Mouse (Mus musculus) erythroblast, embryonic 14.5 days (primary cell): ENCODE results near the gene Hoxb4. TPM values are rescaled to one million over a fixed set of nuclear protein-coding genes. Genes with fewer than 3 reads are reported as not detected.

Experiments
- H3K27me3 ChIP-seq: 2 replicates; pipeline ENCODE4 v1.6.1; 2012; ENCODE audit warnings: inconsistent platforms; ENCODE audit not compliant: control insufficient read depth
- H3K36me3 ChIP-seq: 2 replicates; pipeline ENCODE4 v1.6.1; 2012; ENCODE audit warnings: mild to moderate bottlenecking, inconsistent platforms; ENCODE audit not compliant: control insufficient read depth
- H3K4me1 ChIP-seq: 2 replicates; pipeline ENCODE4 v1.6.1; 2012; ENCODE audit warnings: inconsistent platforms; ENCODE audit not compliant: control insufficient read depth
- H3K4me3 ChIP-seq: replicated peaks from 2 replicates; pipeline ENCODE3; 2012; ENCODE audit warnings: moderate library complexity, mild to moderate bottlenecking, inconsistent platforms
- H3K9me3 ChIP-seq: 2 replicates; pipeline ENCODE4 v1.6.1; 2012; ENCODE audit warnings: low read length, inconsistent platforms, mixed read lengths; ENCODE audit not compliant: control insufficient read depth
- GATA1 ChIP-seq: IDR thresholded peaks from 2 replicates; pipeline ENCODE4 v1.6.1; 2012; ENCODE audit warnings: low read length, inconsistent platforms, mixed read lengths
- TAL1 ChIP-seq: IDR thresholded peaks from 3 replicates; pipeline ENCODE4 v1.6.1; 2012; ENCODE audit warnings: low read length, inconsistent platforms, mixed read lengths
- polyA plus RNA-seq: library from polyadenylated mRNA; stranded (reverse); fragments of >175 nt; gene quantifications from 2 replicates; pipeline ENCODE4 v1.2.3, GENCODE M21; 2012

Gene Hoxb4
- polyA plus RNA-seq, 1 experiment: not detected

DNA sequence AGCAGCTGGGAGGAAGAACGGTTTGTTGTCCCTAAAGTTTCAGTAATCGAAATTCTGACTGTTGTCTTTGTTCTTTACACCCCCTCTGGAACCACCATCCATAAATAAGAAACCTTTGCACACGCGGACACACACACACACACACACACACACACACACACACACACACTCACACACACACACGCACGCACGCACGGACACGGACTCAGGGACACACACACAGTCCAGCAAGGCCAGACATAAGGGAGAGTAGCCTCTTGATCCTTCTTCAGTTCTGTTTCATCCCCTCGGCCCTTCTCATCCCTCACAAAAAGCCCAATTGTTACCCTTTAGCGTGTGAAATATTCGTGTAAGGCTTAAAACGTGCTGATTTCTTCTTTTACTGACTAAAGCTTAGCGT, 39.7 kb upstream of the Hoxb4 start:
- Histone ChIP-seq H3K9me3 (peaks cover 2% of the 10 kb centered on the region; the same call in 1 of the 2 replicates), H3K4me3 (no peak overlapping the region)
- TF ChIP-seq GATA1 (no peak), TAL1 (no peak)

DNA sequence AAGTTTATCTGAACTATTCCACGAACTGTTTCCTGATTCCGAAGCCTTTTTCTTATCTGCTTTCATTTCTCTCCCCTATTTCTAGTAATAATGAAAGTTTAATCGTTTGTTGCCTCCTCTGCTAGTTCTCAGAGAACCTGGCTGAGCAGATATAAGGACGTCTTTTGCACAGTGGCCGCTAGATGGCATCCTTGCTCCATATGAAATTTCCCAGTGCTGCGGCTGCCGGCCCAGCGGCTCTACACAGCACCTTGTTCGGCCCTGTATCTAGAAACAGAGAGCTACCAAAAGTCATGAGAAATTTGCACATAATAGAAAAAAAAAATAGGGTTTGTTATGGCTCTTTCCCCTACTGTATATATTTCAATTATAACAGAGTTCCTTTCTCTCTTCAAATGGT, 39.3 kb upstream of the Hoxb4 start:
- Histone ChIP-seq H3K4me3 (no peak overlapping the region), H3K27me3 (peaks cover 100% of the 10 kb centered on the region), H3K4me1 (no peaks in the 10 kb centered on the region), H3K36me3 (no peaks in the 10 kb centered on the region), H3K9me3 (peaks cover 2% of the 10 kb centered on the region; the same call in 1 of the 2 replicates)
- no peak for TF ChIP-seq TAL1
- TF ChIP-seq GATA1: no peak

More for the DNA sequence above, 39.7 kb upstream of the Hoxb4 start:
- Histone ChIP-seq H3K36me3 (no peaks in the 10 kb centered on the region), H3K4me1 (no peaks in the 10 kb centered on the region), H3K27me3 (peaks cover 100% of the 10 kb centered on the region)

DNA sequence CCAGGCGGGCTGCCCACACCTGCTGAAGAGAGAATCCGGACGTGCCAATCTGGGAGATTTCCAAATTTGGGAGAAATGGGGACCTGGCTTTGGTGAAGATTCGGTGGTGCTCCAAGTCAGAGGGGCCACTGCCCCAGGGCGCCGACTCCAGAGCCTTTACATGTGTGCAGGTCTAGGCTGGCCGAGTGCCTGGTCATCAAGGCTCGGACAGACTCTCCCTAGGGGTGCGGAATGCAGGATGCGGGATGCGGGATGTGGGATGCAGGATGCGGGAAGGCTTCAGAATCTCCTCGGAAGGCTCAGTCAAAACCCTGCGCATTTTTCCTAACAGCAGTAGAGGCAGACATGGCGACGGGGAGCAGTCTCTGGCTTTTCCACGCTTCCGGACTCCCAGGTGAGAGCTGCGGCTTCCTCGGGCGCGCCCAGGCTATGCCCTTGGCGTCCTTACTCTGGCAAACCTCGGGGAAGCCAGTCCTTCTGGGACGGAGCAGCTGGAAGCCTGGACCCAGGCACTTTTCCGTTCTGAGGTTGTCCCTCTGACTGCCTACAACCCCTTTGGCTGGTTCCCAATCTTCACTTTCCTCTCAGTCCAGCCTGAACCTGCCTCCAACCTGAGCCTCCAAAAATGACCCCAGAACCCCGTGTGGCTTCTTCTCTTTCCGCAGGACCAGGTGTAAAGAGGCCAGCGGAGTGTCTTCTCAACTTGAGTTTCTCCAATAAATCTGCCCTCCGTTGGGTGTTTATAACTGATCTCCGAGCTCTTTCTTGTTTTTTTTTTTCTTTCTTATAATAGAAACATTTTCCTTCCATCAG, 38.4 kb upstream of the Hoxb4 start:
- peaks cover 100% of the 10 kb centered on the region for H3K27me3 ChIP-seq
- no peak for TF ChIP-seq TAL1
- no peak for TF ChIP-seq GATA1
- H3K9me3 ChIP-seq: peaks cover 2% of the 10 kb centered on the region; the same call in 1 of the 2 replicates
- no peak overlapping the region for H3K4me3 ChIP-seq
- H3K4me1 ChIP-seq: no peaks in the 10 kb centered on the region
- no peaks in the 10 kb centered on the region for H3K36me3 ChIP-seq

DNA sequence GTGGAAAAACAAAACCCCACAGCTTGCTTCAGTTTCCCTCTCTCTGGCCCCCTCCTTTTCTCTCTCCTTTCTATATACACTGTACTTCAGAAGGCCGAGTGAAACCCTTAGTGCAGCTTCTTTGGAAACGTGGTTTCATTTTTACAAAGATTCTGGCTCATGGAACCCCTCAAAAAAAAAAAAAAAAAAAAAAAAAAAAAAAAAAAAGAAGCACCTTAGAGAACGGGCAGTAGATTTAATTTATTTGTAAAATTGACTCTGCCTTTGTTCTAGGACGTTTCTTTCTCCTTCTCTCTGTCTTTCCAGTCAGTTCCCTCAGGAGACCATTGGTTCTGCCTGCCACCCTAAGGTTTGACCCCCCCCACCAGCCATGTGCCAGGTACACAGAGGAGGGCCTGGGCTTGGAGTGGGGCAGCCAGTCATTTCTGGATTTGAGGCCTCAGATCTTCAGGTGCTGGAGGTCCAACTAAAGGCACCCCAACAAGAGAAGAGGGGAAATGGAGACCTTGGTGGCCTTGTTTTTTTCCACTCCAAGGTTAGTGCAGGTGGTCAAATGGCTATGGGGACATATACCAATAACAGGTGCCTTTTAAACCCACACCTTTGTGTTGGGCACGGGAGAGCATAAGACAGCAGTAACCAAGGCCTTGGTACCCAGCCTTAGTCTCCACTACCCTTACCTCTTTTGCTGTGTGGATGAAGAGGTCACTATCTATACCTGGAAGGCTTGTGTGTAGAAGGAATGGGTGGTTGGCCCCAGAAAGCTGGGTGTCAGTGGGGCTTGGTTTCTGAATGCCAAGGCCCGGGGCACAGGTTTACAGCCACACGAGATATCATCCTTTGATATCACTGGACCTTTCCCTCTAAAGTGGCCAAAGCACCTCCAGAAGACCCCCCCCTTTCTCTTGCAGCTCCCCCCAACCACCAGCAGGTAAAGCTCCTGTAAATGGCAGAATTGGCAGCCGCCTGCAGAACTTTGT, 37.4 kb upstream of the Hoxb4 start:
- peaks cover 2% of the 10 kb centered on the region; the same call in 1 of the 2 replicates for H3K9me3 ChIP-seq
- H3K36me3 ChIP-seq: no peaks in the 10 kb centered on the region
- H3K4me3 ChIP-seq: no peak overlapping the region
- TF ChIP-seq TAL1 (no peak), GATA1 (no peak)
- H3K27me3 ChIP-seq: peaks cover 100% of the 10 kb centered on the region
- H3K4me1 ChIP-seq: no peaks in the 10 kb centered on the region

DNA sequence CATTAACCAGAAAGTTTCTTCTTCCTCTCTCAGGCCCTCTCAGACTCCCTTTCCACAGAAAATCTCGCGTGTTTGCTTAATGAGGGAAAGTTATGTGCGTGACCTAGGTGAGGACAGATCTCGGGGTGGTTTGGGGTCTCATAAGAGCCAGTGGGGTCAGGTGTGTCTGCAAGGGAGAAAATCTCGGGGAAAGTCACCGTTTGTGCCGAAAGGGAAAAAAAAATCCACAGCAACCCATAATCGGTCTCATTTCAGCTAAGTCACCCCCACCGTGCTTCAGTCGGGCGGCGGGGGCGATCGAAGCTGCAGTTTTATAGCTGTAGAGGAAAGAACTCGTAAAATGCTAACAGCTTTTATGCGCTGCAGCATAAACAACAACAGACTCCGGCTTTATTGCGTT, 36.7 kb upstream of the Hoxb4 start:
- no peaks in the 10 kb centered on the region for H3K4me1 ChIP-seq
- H3K4me3 ChIP-seq: no peak overlapping the region
- TF ChIP-seq GATA1: no peak
- TF ChIP-seq TAL1: no peak
- peaks cover 2% of the 10 kb centered on the region; the same call in 1 of the 2 replicates for H3K9me3 ChIP-seq
- no peaks in the 10 kb centered on the region for H3K36me3 ChIP-seq
- peaks cover 100% of the 10 kb centered on the region for H3K27me3 ChIP-seq

DNA sequence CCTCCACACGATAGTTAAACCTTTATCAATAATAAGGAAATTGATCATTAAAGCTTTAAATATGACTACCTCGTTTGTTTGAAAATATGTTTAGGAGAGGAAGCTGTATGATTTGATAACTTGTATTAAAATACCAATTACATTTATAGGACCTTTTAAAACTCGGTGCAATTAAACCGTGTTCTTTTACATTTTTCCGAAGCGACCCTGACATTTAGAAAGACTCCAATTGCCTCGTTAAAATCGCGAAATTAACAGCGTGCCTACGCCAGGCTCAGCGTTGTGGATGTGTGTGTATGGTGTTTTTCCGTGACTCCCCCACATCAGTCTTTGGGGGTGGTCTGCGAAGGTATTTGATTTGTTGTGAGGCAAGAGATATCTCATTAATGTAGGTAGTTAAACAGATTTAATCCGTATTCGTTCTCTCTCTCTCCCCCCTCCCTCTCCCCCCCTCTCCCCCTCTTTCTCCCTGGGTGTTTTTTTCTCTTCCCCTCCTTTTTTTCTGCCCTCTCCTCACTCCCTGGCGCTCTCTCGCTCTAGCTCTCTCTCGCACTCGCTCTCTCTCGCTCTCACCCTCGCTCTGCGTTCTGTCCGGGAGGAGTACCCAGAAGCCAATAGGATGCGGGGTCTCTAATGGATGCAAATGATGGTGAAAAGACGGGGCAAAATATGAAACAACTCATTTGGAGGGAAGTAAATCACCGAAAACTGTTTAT, 36.1 kb upstream of the Hoxb4 start, which contains the start of gene Hoxb8:
Gene Hoxb8 (plus strand): TSS at position 51 of the 716 bp plus-strand sequence.
- H3K27me3 ChIP-seq: peaks cover 100% of the 10 kb centered on the region
- TF ChIP-seq TAL1 (no peak), GATA1 (no peak)
- no peak within 1 kb of the TSS for H3K4me3 ChIP-seq
- peaks cover 2% of the 10 kb centered on the region; the same call in 1 of the 2 replicates for H3K9me3 ChIP-seq
- no peaks in the 10 kb centered on the region for H3K4me1 ChIP-seq
- H3K36me3 ChIP-seq: no peaks in the 10 kb centered on the region

DNA sequence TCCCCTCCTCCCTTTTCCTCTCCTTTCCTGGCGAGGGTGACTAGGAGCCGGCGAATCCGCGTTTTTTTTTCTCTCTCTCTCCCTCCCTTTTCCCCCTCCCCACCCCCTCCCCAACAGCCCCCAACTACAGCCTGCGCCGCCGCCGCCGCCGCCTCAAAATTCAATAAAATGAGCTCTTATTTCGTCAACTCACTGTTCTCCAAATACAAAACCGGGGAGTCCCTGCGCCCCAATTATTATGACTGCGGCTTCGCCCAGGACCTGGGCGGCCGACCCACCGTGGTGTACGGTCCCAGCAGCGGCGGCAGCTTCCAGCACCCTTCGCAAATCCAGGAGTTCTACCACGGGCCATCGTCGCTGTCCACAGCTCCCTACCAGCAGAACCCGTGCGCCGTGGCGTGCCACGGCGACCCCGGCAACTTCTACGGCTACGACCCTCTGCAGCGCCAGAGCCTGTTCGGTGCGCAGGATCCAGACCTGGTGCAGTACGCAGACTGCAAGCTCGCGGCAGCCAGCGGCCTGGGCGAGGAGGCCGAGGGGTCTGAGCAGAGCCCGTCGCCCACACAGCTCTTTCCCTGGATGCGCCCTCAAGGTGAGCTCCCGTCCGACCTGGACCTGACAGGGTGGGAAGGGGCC, 35.2 kb upstream of the Hoxb4 start:
- Histone ChIP-seq H3K4me1 (no peaks in the 10 kb centered on the region), H3K4me3 (no peak overlapping the region), H3K9me3 (peaks cover 2% of the 10 kb centered on the region; the same call in 1 of the 2 replicates), H3K27me3 (peaks cover 100% of the 10 kb centered on the region), H3K36me3 (no peaks in the 10 kb centered on the region)
- TF ChIP-seq TAL1 (no peak), GATA1 (no peak)
